Mouse (Mus musculus) lung, adult 2 months (tissue): ENCODE results near the gene Mrps7.

Source experiments
- CTCF ChIP-seq: fragments of 200-500 bp; IDR thresholded peaks from 2 replicates; pipeline ENCODE4 v1.5.1; 2011; ENCODE audit warnings: mild to moderate bottlenecking, low read length, control low read depth; ENCODE audit not compliant: insufficient read depth
- POLR2A ChIP-seq: fragments of 200-500 bp; IDR thresholded peaks from 2 replicates; pipeline ENCODE4 v1.6.1; 2011; ENCODE audit warnings: low read depth, mild to moderate bottlenecking, control low read depth, low read length, borderline replicate concordance; ENCODE audit errors: extremely low read depth

DNA sequence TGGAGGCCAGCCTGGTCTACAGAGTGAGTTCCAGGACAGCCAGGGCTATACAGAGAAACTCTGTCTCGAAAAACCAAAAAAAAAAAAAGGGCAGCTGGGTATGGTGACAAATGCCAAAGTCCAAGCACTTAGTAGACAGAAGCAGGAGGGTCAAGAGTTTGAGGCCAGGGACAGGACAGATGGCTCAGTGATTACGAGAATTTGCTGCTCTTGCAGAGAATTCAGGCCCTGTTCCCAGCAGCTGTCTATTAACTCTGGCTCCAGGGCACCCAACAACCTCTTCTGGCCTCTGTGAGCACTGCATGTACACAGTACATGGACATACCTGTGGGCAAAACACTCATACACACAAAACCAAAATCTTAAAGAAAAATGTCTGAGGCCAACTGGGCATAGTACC lies 14.3 kb downstream of the Mrps7 start:
- TF ChIP-seq POLR2A, result no peak
- no peak for TF ChIP-seq CTCF
